Mouse (Mus musculus) erythroblast, embryonic 14.5 days (primary cell): ENCODE measurements around the gene Slc35a1.

Experiments used
- GATA1 ChIP-seq: IDR thresholded peaks from 2 replicates; pipeline ENCODE4 v1.6.1; 2012; ENCODE audit warnings: low read length, inconsistent platforms, mixed read lengths
- TAL1 ChIP-seq: IDR thresholded peaks from 3 replicates; pipeline ENCODE4 v1.6.1; 2012; ENCODE audit warnings: low read length, inconsistent platforms, mixed read lengths

DNA sequence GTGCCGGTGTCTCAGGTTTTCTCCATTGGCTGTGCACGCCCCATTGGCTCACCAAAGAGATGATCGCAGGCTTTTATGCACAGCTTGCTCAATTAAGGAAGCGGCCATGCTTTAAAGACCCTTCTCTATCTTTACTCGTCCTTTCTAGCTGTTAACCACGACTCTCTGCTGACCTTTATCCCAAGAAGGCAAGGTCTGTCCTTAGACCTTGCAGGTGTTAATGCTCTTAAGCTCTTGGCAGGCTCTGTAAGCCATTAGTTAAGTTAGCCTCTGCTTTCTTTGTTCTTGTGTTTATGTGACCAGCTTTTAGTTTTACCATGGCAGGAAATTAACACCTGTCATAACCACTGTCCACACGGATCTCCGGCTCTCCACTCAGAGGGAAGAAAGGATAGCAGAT, 71.1 kb downstream of the Slc35a1 start:
- no peak for TF ChIP-seq GATA1
- TF ChIP-seq TAL1 = no peak
